Mouse (Mus musculus): Measurements from ENCODE around the gene Gbx1. TPM values are rescaled to one million over a fixed set of nuclear protein-coding genes. Genes with fewer than 3 reads are reported as not detected.

Gene Gbx1
- total RNA-seq, 2 experiments from 2014 or later = not detected

GRCm38 (mm10) chr5:24483326-24483725, 43.7 kb downstream of the Gbx1 start:
- peak; percentile 72 for ATAC-seq (replicated peaks; ENCODE audit: low FRiP score, low TSS enrichment, poor library complexity, severe bottlenecking)

GRCm38 (mm10) chr5:24482247-24483079, 44.5 kb downstream of the Gbx1 start:
- ATAC-seq (replicated peaks; ENCODE audit: low FRiP score, low TSS enrichment, poor library complexity, severe bottlenecking) = no peak

GRCm38 (mm10) chr5:24481647-24482046, 45.4 kb downstream of the Gbx1 start:
- no peak for ATAC-seq (replicated peaks; ENCODE audit: low FRiP score, low TSS enrichment, poor library complexity, severe bottlenecking)

- ATAC-seq (replicated peaks; ENCODE audit: low FRiP score, low TSS enrichment, poor library complexity, severe bottlenecking) = no peak
Observed at GRCm38 (mm10) chr5:24477909-24478308, 49.1 kb downstream of the Gbx1 start.

- no peak for ATAC-seq (replicated peaks; ENCODE audit: low FRiP score, low TSS enrichment, poor library complexity, severe bottlenecking)
Observed at GRCm38 (mm10) chr5:24475476-24476241, 51.3 kb downstream of the Gbx1 start.

- ATAC-seq (replicated peaks; ENCODE audit: low FRiP score, low TSS enrichment, poor library complexity, severe bottlenecking) = no peak
Observed at GRCm38 (mm10) chr5:24474723-24475261, 52.2 kb downstream of the Gbx1 start.

GRCm38 (mm10) chr5:24474025-24474722, 52.8 kb downstream of the Gbx1 start:
- no peak for ATAC-seq (replicated peaks; ENCODE audit: low FRiP score, low TSS enrichment, poor library complexity, severe bottlenecking)

- peak; percentile 48 for ATAC-seq (replicated peaks; ENCODE audit: low FRiP score, low TSS enrichment, poor library complexity, severe bottlenecking)
Observed at GRCm38 (mm10) chr5:24472884-24473619, 54.0 kb downstream of the Gbx1 start.

- ATAC-seq (replicated peaks; ENCODE audit: low FRiP score, low TSS enrichment, poor library complexity, severe bottlenecking) = peak; percentile 65
Observed at GRCm38 (mm10) chr5:24470600-24470999, 56.4 kb downstream of the Gbx1 start.

GRCm38 (mm10) chr5:24466762-24467161, 60.2 kb downstream of the Gbx1 start:
- ATAC-seq (replicated peaks; ENCODE audit: low FRiP score, low TSS enrichment, poor library complexity, severe bottlenecking) = no peak

- ATAC-seq (replicated peaks; ENCODE audit: low FRiP score, low TSS enrichment, poor library complexity, severe bottlenecking) = no peak
Observed at GRCm38 (mm10) chr5:24455613-24456012, 71.4 kb downstream of the Gbx1 start.

- ATAC-seq (replicated peaks; ENCODE audit: low FRiP score, low TSS enrichment, poor library complexity, severe bottlenecking) = no peak
Observed at GRCm38 (mm10) chr5:24455076-24455475, 71.9 kb downstream of the Gbx1 start.

- ATAC-seq (replicated peaks; ENCODE audit: low FRiP score, low TSS enrichment, poor library complexity, severe bottlenecking) = no peak
Observed at GRCm38 (mm10) chr5:24453985-24454303, 73.1 kb downstream of the Gbx1 start.

GRCm38 (mm10) chr5:24453283-24453984, 73.6 kb downstream of the Gbx1 start:
- ATAC-seq (replicated peaks; ENCODE audit: low FRiP score, low TSS enrichment, poor library complexity, severe bottlenecking) = no peak

Other genes with a start within 250 kb of the Gbx1 start
- gene Kcnh2, start 175.6 kb downstream of the Gbx1 start, total RNA-seq (2014; fragmentation: Nextera tagmentation) = 1.2 TPM in 1 of 2 replicates, not detected in the other
- not detected in 2 replicates for gene Kcnh2, start 175.6 kb downstream of the Gbx1 start, total RNA-seq (2017)
- not detected in 2 replicates for gene Nos3, start 162.4 kb downstream of the Gbx1 start, total RNA-seq (2014; fragmentation: Nextera tagmentation)
- 0.23 TPM in 1 of 2 replicates, not detected in the other for gene Nos3, start 162.4 kb downstream of the Gbx1 start, total RNA-seq (2017)
- 1.9 and 5.2 TPM in 2 replicates for gene Atg9b, start 135.1 kb downstream of the Gbx1 start, total RNA-seq (2014; fragmentation: Nextera tagmentation)
- gene Atg9b, start 135.1 kb downstream of the Gbx1 start, total RNA-seq (2017) = 1.1 and 7.3 TPM in 2 replicates
- 59.4 and 83.4 TPM in 2 replicates for gene Abcb8, start 133.5 kb downstream of the Gbx1 start, total RNA-seq (2014; fragmentation: Nextera tagmentation)
- 8.3 and 24.8 TPM in 2 replicates for gene Abcb8, start 133.5 kb downstream of the Gbx1 start, total RNA-seq (2017)
- 1.4 TPM in 1 of 2 replicates, not detected in the other for gene Asic3, start 113.8 kb downstream of the Gbx1 start, total RNA-seq (2014; fragmentation: Nextera tagmentation)
- not detected in 2 replicates for gene Asic3, start 113.8 kb downstream of the Gbx1 start, total RNA-seq (2017)
- gene Cdk5, start 103.7 kb downstream of the Gbx1 start, total RNA-seq (2014; fragmentation: Nextera tagmentation) = 25.5 and 31.7 TPM in 2 replicates
- 15.0 and 26.5 TPM in 2 replicates for gene Cdk5, start 103.7 kb downstream of the Gbx1 start, total RNA-seq (2017)
- gene Slc4a2, start 103.4 kb downstream of the Gbx1 start, total RNA-seq (2014; fragmentation: Nextera tagmentation) = 22.8 and 24.7 TPM in 2 replicates
- 15.5 and 16.4 TPM in 2 replicates for gene Slc4a2, start 103.4 kb downstream of the Gbx1 start, total RNA-seq (2017)
- gene Fastk, start 81.9 kb downstream of the Gbx1 start, total RNA-seq (2014; fragmentation: Nextera tagmentation) = 101 and 135 TPM in 2 replicates
- 14.1 and 30.4 TPM in 2 replicates for gene Fastk, start 81.9 kb downstream of the Gbx1 start, total RNA-seq (2017)
- gene Tmub1, start 79.3 kb downstream of the Gbx1 start, total RNA-seq (2014; fragmentation: Nextera tagmentation) = 10.5 and 11.4 TPM in 2 replicates
- 5.6 and 6.2 TPM in 2 replicates for gene Tmub1, start 79.3 kb downstream of the Gbx1 start, total RNA-seq (2017)
- 36.5 and 53.3 TPM in 2 replicates for gene Agap3, start 75.0 kb downstream of the Gbx1 start, total RNA-seq (2014; fragmentation: Nextera tagmentation)
- 21.7 and 33.3 TPM in 2 replicates for gene Agap3, start 75.0 kb downstream of the Gbx1 start, total RNA-seq (2017)
- not detected in 2 replicates for gene Asb10, start 13.8 kb upstream of the Gbx1 start, total RNA-seq (2014; fragmentation: Nextera tagmentation)
- gene Asb10, start 13.8 kb upstream of the Gbx1 start, total RNA-seq (2017) = not detected in 2 replicates
- gene 4931409K22Rik, start 29.6 kb upstream of the Gbx1 start, total RNA-seq (2014; fragmentation: Nextera tagmentation) = not detected in 2 replicates
- gene 4931409K22Rik, start 29.6 kb upstream of the Gbx1 start, total RNA-seq (2017) = not detected in 2 replicates
- 70.2 and 80.7 TPM in 2 replicates for gene Abcf2, start 50.3 kb upstream of the Gbx1 start, total RNA-seq (2014; fragmentation: Nextera tagmentation)
- 122 and 164 TPM in 2 replicates for gene Abcf2, start 50.3 kb upstream of the Gbx1 start, total RNA-seq (2017)
- gene Chpf2, start 59.5 kb upstream of the Gbx1 start, total RNA-seq (2014; fragmentation: Nextera tagmentation) = 12.0 and 14.7 TPM in 2 replicates
- 14.5 and 22.5 TPM in 2 replicates for gene Chpf2, start 59.5 kb upstream of the Gbx1 start, total RNA-seq (2017)
- gene Smarcd3, start 97.2 kb upstream of the Gbx1 start, total RNA-seq (2014; fragmentation: Nextera tagmentation) = not detected in 2 replicates
- gene Smarcd3, start 97.2 kb upstream of the Gbx1 start, total RNA-seq (2017) = not detected in 2 replicates
- gene Nub1, start 158.3 kb upstream of the Gbx1 start, total RNA-seq (2014; fragmentation: Nextera tagmentation) = 18.4 and 22.4 TPM in 2 replicates
- gene Nub1, start 158.3 kb upstream of the Gbx1 start, total RNA-seq (2017) = 24.3 and 40.1 TPM in 2 replicates
- gene Wdr86, start 203.5 kb upstream of the Gbx1 start, total RNA-seq (2014; fragmentation: Nextera tagmentation) = 0.32 TPM in 1 of 2 replicates, not detected in the other
- 0.42 TPM in 1 of 2 replicates, not detected in the other for gene Wdr86, start 203.5 kb upstream of the Gbx1 start, total RNA-seq (2017)
- gene Crygn, start 230.8 kb upstream of the Gbx1 start, total RNA-seq (2014; fragmentation: Nextera tagmentation) = not detected in 2 replicates
- not detected in 2 replicates for gene Crygn, start 230.8 kb upstream of the Gbx1 start, total RNA-seq (2017)